Mouse (Mus musculus): ENCODE results near the gene Emc6. TPM values are rescaled to one million over a fixed set of nuclear protein-coding genes. Genes with fewer than 3 reads are reported as not detected.

Gene Emc6
- polyA plus RNA-seq, 1 experiment = 34.9 TPM

- Histone ChIP-seq H3K27ac (ENCODE audit: control insufficient read depth, insufficient read depth, low read depth, low read length, poor library complexity) (no peak overlapping the region), H3K4me1 (ENCODE audit: control insufficient read depth, insufficient read depth, low read length) (no peaks in the 10 kb centered on the region), H3K4me3 (replicated peaks; ENCODE audit: control insufficient read depth, low read depth, low read length) (no peak overlapping the region)
- TF ChIP-seq POLR2A (IDR thresholded peaks at IDR 0.05; ENCODE audit: borderline replicate concordance, control insufficient read depth, low read depth, low read length) = no peak
- no peak for TF ChIP-seq CTCF (IDR thresholded peaks at IDR 0.05; ENCODE audit: control insufficient read depth, insufficient read depth, low read length)
- 65% methylated on average over 6 of the region's 6 CpGs for WGBS
Measured at GRCm38 (mm10) chr11:73155071-73155470, 21.8 kb downstream of the Emc6 start.

DNA sequence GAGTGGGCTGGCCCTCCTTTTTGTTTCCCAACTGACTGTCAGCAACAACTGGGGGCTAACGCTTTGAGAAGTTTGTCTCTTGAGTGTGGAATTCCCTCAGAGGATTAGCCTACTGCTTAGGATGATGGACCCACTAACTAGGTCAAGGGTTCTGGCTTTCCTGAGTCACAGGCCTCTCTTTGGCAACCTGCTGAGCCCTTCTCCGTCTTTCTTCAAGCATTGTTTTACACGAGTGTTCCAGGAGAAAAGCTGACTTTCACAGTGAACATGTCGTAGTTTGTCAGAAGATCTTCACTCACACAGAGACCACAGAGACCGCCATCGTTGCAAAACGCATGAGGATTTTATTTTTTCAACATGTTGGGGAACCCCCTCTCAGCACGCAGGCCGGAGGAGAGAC lies 28.6 kb downstream of the Emc6 start:
- Histone ChIP-seq H3K4me1 (ENCODE audit: control insufficient read depth, insufficient read depth, low read length) (no peaks in the 10 kb centered on the region), H3K27ac (ENCODE audit: control insufficient read depth, insufficient read depth, low read depth, low read length, poor library complexity) (no peak overlapping the region), H3K4me3 (replicated peaks; ENCODE audit: control insufficient read depth, low read depth, low read length) (no peak overlapping the region)
- TF ChIP-seq POLR2A (IDR thresholded peaks at IDR 0.05; ENCODE audit: borderline replicate concordance, control insufficient read depth, low read depth, low read length) (no peak), CTCF (IDR thresholded peaks at IDR 0.05; ENCODE audit: control insufficient read depth, insufficient read depth, low read length) (no peak)
- 74% methylated on average over 9 of the region's 9 CpGs for WGBS

DNA sequence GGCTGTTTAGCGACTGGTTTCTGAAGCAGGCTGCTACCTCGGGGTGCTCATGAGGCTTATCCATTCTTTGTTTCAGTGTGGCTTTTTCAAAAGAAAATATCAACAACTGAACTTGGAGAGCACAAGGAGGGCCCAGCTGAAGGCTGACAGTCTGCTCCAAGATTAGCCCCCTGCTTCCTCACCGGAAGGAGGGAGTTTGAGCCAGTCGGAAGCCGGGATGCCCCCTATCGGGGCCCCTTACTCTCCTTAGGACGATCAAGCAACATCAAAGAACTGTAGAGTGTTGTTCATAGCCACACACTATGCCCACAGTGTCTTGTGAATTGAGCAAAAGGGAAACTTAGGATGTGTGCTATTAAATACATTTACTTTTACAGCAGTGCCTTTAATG lies 29.9 kb downstream of the Emc6 start:
- TF ChIP-seq CTCF (IDR thresholded peaks at IDR 0.05; ENCODE audit: control insufficient read depth, insufficient read depth, low read length) (no peak), POLR2A (IDR thresholded peaks at IDR 0.05; ENCODE audit: borderline replicate concordance, control insufficient read depth, low read depth, low read length) (no peak)
- H3K27ac ChIP-seq (ENCODE audit: control insufficient read depth, insufficient read depth, low read depth, low read length, poor library complexity) = no peak overlapping the region

DNA sequence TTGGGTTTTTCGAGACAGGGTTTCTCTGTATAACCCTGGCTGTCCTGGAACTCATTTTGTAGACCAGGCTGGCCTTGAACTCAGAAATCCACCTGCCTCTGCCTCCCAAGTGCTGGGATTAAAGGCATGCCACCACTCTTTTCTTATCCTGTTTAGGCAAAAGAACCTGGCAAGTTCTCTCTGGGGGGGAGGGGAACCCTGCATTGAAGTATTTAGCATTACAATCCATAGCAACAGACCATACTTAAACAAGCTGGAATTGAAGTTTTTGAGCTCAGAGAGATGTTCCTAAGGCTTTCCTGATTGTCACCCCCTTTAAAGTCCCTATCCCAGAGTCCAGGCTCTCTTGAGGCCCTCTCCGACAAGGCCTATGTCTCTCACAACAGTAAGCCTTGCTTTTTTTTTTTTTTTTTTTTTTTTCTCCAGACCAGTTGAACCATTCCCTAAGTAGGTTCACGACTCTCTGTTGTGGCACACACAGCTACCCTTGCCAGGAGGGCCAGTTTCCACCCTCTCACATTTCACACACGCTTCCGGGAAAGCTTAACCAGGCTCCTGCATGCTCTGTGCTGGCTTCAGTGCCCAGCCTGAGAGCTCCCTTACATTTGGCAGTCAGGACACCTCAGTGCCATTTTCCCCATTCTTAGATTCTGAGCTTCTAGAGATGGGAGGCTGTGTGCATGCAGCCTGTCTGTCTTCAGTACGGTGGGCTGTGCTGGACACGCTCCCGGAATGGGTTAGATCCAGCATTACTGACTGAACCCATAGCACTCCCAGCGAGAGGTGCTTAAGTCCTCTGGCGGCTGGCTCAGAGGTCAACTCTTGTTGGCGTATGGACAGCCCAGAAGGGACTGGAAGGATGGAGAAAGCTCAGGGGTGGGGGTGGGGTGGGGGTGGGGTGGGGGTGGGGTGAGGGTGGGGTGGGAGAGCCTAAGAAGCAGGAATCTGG lies 30.5 kb downstream of the Emc6 start:
- H3K4me3 ChIP-seq (replicated peaks; ENCODE audit: control insufficient read depth, low read depth, low read length) = no peak overlapping the region
- H3K27ac ChIP-seq (ENCODE audit: control insufficient read depth, insufficient read depth, low read depth, low read length, poor library complexity) = no peak overlapping the region
- no peak for TF ChIP-seq CTCF (IDR thresholded peaks at IDR 0.05; ENCODE audit: control insufficient read depth, insufficient read depth, low read length)
- TF ChIP-seq POLR2A (IDR thresholded peaks at IDR 0.05; ENCODE audit: borderline replicate concordance, control insufficient read depth, low read depth, low read length) = no peak
- WGBS = 82% methylated on average over 11 of the region's 11 CpGs
- no peaks in the 10 kb centered on the region for H3K4me1 ChIP-seq (ENCODE audit: control insufficient read depth, insufficient read depth, low read length)

More for the DNA sequence above, 29.9 kb downstream of the Emc6 start:
- no peaks in the 10 kb centered on the region for H3K4me1 ChIP-seq (ENCODE audit: control insufficient read depth, insufficient read depth, low read length)
- 68% methylated on average over 7 of the region's 7 CpGs for WGBS
- no peak overlapping the region for H3K4me3 ChIP-seq (replicated peaks; ENCODE audit: control insufficient read depth, low read depth, low read length)

GRCm38 (mm10) chr11:73144261-73144681 lies 32.6 kb downstream of the Emc6 start:
- Histone ChIP-seq H3K4me3 (replicated peaks; ENCODE audit: control insufficient read depth, low read depth, low read length) (no peak overlapping the region), H3K27ac (ENCODE audit: control insufficient read depth, insufficient read depth, low read depth, low read length, poor library complexity) (no peak overlapping the region), H3K4me1 (ENCODE audit: control insufficient read depth, insufficient read depth, low read length) (no peaks in the 10 kb centered on the region)
- WGBS = 75% methylated on average over 1 of the region's 1 CpGs
- TF ChIP-seq CTCF (IDR thresholded peaks at IDR 0.05; ENCODE audit: control insufficient read depth, insufficient read depth, low read length) (no peak), POLR2A (IDR thresholded peaks at IDR 0.05; ENCODE audit: borderline replicate concordance, control insufficient read depth, low read depth, low read length) (no peak)

DNA sequence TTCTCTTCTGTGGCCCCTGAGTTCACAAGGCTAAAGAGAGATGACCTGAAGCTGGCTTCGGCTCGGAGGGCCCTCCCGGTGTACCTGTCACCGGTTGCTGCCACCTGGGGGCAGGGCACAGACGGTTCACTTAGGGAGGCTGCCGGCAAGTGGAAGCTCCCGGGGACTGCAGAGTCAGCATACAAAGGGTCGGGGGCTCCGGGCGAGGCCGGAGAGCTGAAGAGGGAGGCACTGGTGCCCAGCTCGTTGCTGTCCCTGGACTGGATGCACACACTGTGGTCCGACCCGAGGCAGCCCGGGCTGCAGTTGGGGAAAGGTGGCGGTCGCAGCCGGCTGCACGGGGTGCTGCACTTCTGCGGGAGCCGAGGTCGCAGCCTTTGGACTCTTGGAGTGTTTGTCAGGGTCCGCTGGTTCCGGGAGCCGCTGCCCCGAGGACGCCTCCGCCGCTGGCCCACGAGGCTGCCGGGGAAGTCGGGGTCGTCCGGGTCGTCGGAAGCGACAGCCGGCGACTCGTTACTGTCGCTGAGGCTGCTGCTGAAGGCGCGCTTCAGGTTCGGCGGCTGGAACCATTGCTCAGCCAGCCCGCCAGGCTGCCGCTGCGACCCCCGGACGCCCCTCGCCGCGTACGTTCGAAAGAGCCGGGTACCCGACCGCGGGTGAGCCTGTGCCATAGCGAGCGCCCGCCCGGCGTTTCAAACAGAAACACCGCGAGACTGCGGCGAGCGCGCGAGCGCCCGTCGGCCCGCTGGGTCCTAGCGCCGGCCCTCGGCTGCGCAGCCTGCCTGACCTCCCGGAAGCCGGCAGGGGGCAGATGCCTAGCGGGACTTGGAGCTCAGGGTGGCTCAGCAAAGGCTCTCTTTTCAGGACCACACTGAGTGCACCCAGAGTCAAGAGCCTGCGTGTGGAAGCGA lies 39.0 kb downstream of the Emc6 start, which contains the start of gene Haspin:
Gene Haspin (minus strand): TSS at position 704 of the 911 bp plus-strand sequence.
- Histone ChIP-seq H3K4me3 (replicated peaks; ENCODE audit: control insufficient read depth, low read depth, low read length) (peak within 1 kb of the TSS; percentile 95), H3K27ac (ENCODE audit: control insufficient read depth, insufficient read depth, low read depth, low read length, poor library complexity) (peak within 1 kb of the TSS; percentile 66; the same call in 1 of the 2 replicates), H3K4me1 (ENCODE audit: control insufficient read depth, insufficient read depth, low read length) (no peaks in the 10 kb centered on the region; the same call in none of the 2 replicates)
- under 1% methylated on average over 84 of the region's 84 CpGs for WGBS
- TF ChIP-seq CTCF (IDR thresholded peaks at IDR 0.05; ENCODE audit: control insufficient read depth, insufficient read depth, low read length) (peak; percentile 91), POLR2A (IDR thresholded peaks at IDR 0.05; ENCODE audit: borderline replicate concordance, control insufficient read depth, low read depth, low read length) (peak; percentile 89; the same call in 1 of the 2 replicates)

- Histone ChIP-seq H3K27ac (ENCODE audit: control insufficient read depth, insufficient read depth, low read depth, low read length, poor library complexity) (0 out of 2 replicates have a peak overlapping the region, but pooled peaks have one; percentile 66), H3K4me3 (replicated peaks; ENCODE audit: control insufficient read depth, low read depth, low read length) (peak overlapping the region; percentile 95), H3K4me1 (ENCODE audit: control insufficient read depth, insufficient read depth, low read length) (no peaks in the 10 kb centered on the region; the same call in none of the 2 replicates)
- WGBS = 4% methylated on average over 11 of the region's 11 CpGs
- no peak for TF ChIP-seq POLR2A (IDR thresholded peaks at IDR 0.05; ENCODE audit: borderline replicate concordance, control insufficient read depth, low read depth, low read length)
- no peak for TF ChIP-seq CTCF (IDR thresholded peaks at IDR 0.05; ENCODE audit: control insufficient read depth, insufficient read depth, low read length)
Measured at GRCm38 (mm10) chr11:73137116-73137515, 39.7 kb downstream of the Emc6 start.
